Mouse (Mus musculus): ENCODE data around the gene Farsb. TPM values are rescaled to one million over a fixed set of nuclear protein-coding genes. Genes with fewer than 3 reads are reported as not detected.

The Farsb gene
- polyA plus RNA-seq, 1 experiment from 2014 or later = 146 TPM

DNA sequence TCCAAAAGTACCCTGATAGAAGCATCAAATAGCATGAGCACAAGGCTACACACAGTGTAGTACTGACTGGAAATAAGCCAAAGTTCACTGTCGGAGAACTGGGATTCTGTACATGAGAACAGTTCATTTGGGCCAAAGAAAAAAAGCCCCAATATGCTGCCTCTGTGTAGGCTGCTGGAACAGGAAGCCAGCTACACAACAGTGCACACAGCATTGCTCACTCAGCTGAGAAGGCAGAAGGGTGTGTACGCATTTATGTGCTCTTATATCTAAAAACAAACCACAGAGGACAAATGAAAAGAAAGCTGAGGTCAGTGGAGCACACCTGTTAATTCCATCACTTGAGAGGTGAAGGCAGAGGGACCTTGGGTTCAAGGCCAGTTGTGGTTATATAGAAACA, 52.7 kb downstream of the Farsb start:
- ATAC-seq (ENCODE audit: low FRiP score) = no peak
- H3K36me3 ChIP-seq (ENCODE audit: control insufficient read depth, insufficient read depth, low read length) = no peaks in the 10 kb centered on the region
- DNase-seq (ENCODE audit: low spot score) = no peak
- H3K27ac ChIP-seq (ENCODE audit: low read depth, low read length) = no peak overlapping the region
- 94% methylated on average over 2 of the region's 2 CpGs for WGBS
- H3K27me3 ChIP-seq (ENCODE audit: control insufficient read depth, insufficient read depth, low read length) = no peaks in the 10 kb centered on the region
- H3K9me3 ChIP-seq (ENCODE audit: control insufficient read depth, low read length) = no peaks in the 10 kb centered on the region
- H3K4me2 ChIP-seq (replicated peaks; ENCODE audit: low read depth, low read length) = no peak overlapping the region
- no peak overlapping the region for H3K4me3 ChIP-seq (ENCODE audit: low read depth, low read length)
- no peak overlapping the region for H3K9ac ChIP-seq (ENCODE audit: low read depth, low read length)
- no peaks in the 10 kb centered on the region for H3K4me1 ChIP-seq (replicated peaks; ENCODE audit: control insufficient read depth, insufficient read depth, low read length)

GRCm38 (mm10) chr1:78433472-78433871, 55.2 kb downstream of the Farsb start:
- Histone ChIP-seq H3K4me2 (replicated peaks; ENCODE audit: low read depth, low read length) (no peak overlapping the region), H3K36me3 (ENCODE audit: control insufficient read depth, insufficient read depth, low read length) (no peaks in the 10 kb centered on the region), H3K9ac (ENCODE audit: low read depth, low read length) (no peak overlapping the region), H3K4me1 (replicated peaks; ENCODE audit: control insufficient read depth, insufficient read depth, low read length) (no peaks in the 10 kb centered on the region), H3K27me3 (ENCODE audit: control insufficient read depth, insufficient read depth, low read length) (no peaks in the 10 kb centered on the region), H3K4me3 (ENCODE audit: low read depth, low read length) (no peak overlapping the region), H3K9me3 (ENCODE audit: control insufficient read depth, low read length) (no peaks in the 10 kb centered on the region), H3K27ac (ENCODE audit: low read depth, low read length) (no peak overlapping the region)
- DNase-seq (ENCODE audit: low spot score) = no peak
- 94% methylated on average over 9 of the region's 9 CpGs for WGBS
- ATAC-seq (ENCODE audit: low FRiP score) = no peak

GRCm38 (mm10) chr1:78428851-78429250, 59.8 kb downstream of the Farsb start:
- Histone ChIP-seq H3K27ac (ENCODE audit: low read depth, low read length) (no peak overlapping the region), H3K9me3 (ENCODE audit: control insufficient read depth, low read length) (no peaks in the 10 kb centered on the region)
- DNase-seq (ENCODE audit: low spot score) = no peak

GRCm38 (mm10) chr1:78426841-78427240, 61.9 kb downstream of the Farsb start:
- Histone ChIP-seq H3K27me3 (ENCODE audit: control insufficient read depth, insufficient read depth, low read length) (no peaks in the 10 kb centered on the region), H3K27ac (ENCODE audit: low read depth, low read length) (no peak overlapping the region), H3K9me3 (ENCODE audit: control insufficient read depth, low read length) (no peaks in the 10 kb centered on the region), H3K4me2 (replicated peaks; ENCODE audit: low read depth, low read length) (no peak overlapping the region), H3K4me3 (ENCODE audit: low read depth, low read length) (no peak overlapping the region), H3K4me1 (replicated peaks; ENCODE audit: control insufficient read depth, insufficient read depth, low read length) (0 out of 2 replicates have a peak, but pooled peaks cover 3% of the 10 kb centered on the region), H3K9ac (ENCODE audit: low read depth, low read length) (no peak overlapping the region), H3K36me3 (ENCODE audit: control insufficient read depth, insufficient read depth, low read length) (no peaks in the 10 kb centered on the region)
- ATAC-seq (ENCODE audit: low FRiP score) (no peak), DNase-seq (ENCODE audit: low spot score) (no peak)
- 64% methylated on average over 3 of the region's 3 CpGs for WGBS

More at GRCm38 (mm10) chr1:78428851-78429250, 59.8 kb downstream of the Farsb start:
- Histone ChIP-seq H3K36me3 (ENCODE audit: control insufficient read depth, insufficient read depth, low read length) (no peaks in the 10 kb centered on the region), H3K27me3 (ENCODE audit: control insufficient read depth, insufficient read depth, low read length) (no peaks in the 10 kb centered on the region), H3K4me2 (replicated peaks; ENCODE audit: low read depth, low read length) (no peak overlapping the region), H3K4me1 (replicated peaks; ENCODE audit: control insufficient read depth, insufficient read depth, low read length) (no peaks in the 10 kb centered on the region), H3K9ac (ENCODE audit: low read depth, low read length) (no peak overlapping the region), H3K4me3 (ENCODE audit: low read depth, low read length) (no peak overlapping the region)
- WGBS = 55% methylated on average over 11 of the region's 11 CpGs
- no peak for ATAC-seq (ENCODE audit: low FRiP score)

GRCm38 (mm10) chr1:78425793-78426700, 62.6 kb downstream of the Farsb start:
- 86% methylated on average over 7 of the region's 7 CpGs for WGBS
- DNase-seq (ENCODE audit: low spot score) (no peak), ATAC-seq (ENCODE audit: low FRiP score) (no peak)
- no peaks in the 10 kb centered on the region for H3K27me3 ChIP-seq (ENCODE audit: control insufficient read depth, insufficient read depth, low read length)
- no peak overlapping the region for H3K4me2 ChIP-seq (replicated peaks; ENCODE audit: low read depth, low read length)
- H3K27ac ChIP-seq (ENCODE audit: low read depth, low read length) = no peak overlapping the region
- no peaks in the 10 kb centered on the region for H3K9me3 ChIP-seq (ENCODE audit: control insufficient read depth, low read length)
- H3K4me3 ChIP-seq (ENCODE audit: low read depth, low read length) = no peak overlapping the region
- no peaks in the 10 kb centered on the region for H3K36me3 ChIP-seq (ENCODE audit: control insufficient read depth, insufficient read depth, low read length)
- no peak overlapping the region for H3K9ac ChIP-seq (ENCODE audit: low read depth, low read length)
- H3K4me1 ChIP-seq (replicated peaks; ENCODE audit: control insufficient read depth, insufficient read depth, low read length) = 0 out of 2 replicates have a peak, but pooled peaks cover 3% of the 10 kb centered on the region

DNA sequence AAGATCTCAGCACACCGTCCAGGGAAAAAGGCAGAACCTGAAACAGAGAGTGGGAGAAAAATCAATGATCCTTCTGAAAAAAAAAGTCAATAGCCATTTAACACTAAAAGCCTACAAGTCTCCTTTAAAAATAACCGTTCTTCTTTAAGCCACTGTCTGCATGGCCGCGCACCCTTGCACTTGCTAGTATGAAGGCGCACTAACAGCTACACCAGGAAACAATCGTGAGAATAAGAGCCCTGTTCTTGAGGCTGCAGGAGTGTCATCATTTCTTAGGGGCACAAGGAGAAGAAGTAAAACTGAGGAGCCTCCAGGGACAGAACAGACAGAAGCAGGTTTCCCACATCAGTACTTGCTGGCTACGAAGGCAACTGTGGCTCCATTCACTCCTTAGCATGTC, 63.4 kb downstream of the Farsb start:
- DNase-seq (ENCODE audit: low spot score) (no peak), ATAC-seq (ENCODE audit: low FRiP score) (no peak)
- H3K4me1 ChIP-seq (replicated peaks; ENCODE audit: control insufficient read depth, insufficient read depth, low read length) = 0 out of 2 replicates have a peak, but pooled peaks cover 3% of the 10 kb centered on the region
- H3K9me3 ChIP-seq (ENCODE audit: control insufficient read depth, low read length) = no peaks in the 10 kb centered on the region
- H3K9ac ChIP-seq (ENCODE audit: low read depth, low read length) = no peak overlapping the region
- no peaks in the 10 kb centered on the region for H3K27me3 ChIP-seq (ENCODE audit: control insufficient read depth, insufficient read depth, low read length)
- 92% methylated on average over 7 of the region's 7 CpGs for WGBS
- H3K4me3 ChIP-seq (ENCODE audit: low read depth, low read length) = no peak overlapping the region
- no peak overlapping the region for H3K4me2 ChIP-seq (replicated peaks; ENCODE audit: low read depth, low read length)
- no peaks in the 10 kb centered on the region for H3K36me3 ChIP-seq (ENCODE audit: control insufficient read depth, insufficient read depth, low read length)
- H3K27ac ChIP-seq (ENCODE audit: low read depth, low read length) = no peak overlapping the region

DNA sequence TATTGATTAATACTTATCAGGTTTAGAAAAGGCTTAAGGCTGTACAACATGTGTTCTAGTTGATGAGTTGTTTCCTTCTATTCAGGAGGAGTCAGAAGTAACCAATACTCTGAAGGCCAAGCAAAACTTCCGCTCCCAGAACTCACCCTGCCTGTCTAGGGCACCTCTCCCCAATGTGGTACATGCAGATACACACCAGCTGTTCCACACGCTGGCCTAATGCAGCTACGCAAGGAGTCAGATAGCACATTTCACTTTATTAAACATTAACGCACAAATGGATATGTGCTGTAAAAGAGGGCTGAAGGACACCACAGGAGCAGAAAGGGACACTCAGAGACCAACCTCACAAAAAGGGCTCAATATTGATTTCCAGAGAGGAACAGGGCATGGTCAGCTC, 63.8 kb downstream of the Farsb start:
- Histone ChIP-seq H3K4me2 (replicated peaks; ENCODE audit: low read depth, low read length) (no peak overlapping the region), H3K9ac (ENCODE audit: low read depth, low read length) (no peak overlapping the region), H3K9me3 (ENCODE audit: control insufficient read depth, low read length) (no peaks in the 10 kb centered on the region), H3K36me3 (ENCODE audit: control insufficient read depth, insufficient read depth, low read length) (no peaks in the 10 kb centered on the region), H3K4me1 (replicated peaks; ENCODE audit: control insufficient read depth, insufficient read depth, low read length) (0 out of 2 replicates have a peak, but pooled peaks cover 3% of the 10 kb centered on the region), H3K27ac (ENCODE audit: low read depth, low read length) (no peak overlapping the region), H3K27me3 (ENCODE audit: control insufficient read depth, insufficient read depth, low read length) (no peaks in the 10 kb centered on the region), H3K4me3 (ENCODE audit: low read depth, low read length) (no peak overlapping the region)
- WGBS = 89% methylated on average over 4 of the region's 4 CpGs
- DNase-seq (ENCODE audit: low spot score) (no peak), ATAC-seq (ENCODE audit: low FRiP score) (no peak)

- Histone ChIP-seq H3K4me1 (replicated peaks; ENCODE audit: control insufficient read depth, insufficient read depth, low read length) (0 out of 2 replicates have a peak, but pooled peaks cover 3% of the 10 kb centered on the region), H3K27me3 (ENCODE audit: control insufficient read depth, insufficient read depth, low read length) (no peaks in the 10 kb centered on the region), H3K9ac (ENCODE audit: low read depth, low read length) (no peak overlapping the region), H3K9me3 (ENCODE audit: control insufficient read depth, low read length) (no peaks in the 10 kb centered on the region), H3K27ac (ENCODE audit: low read depth, low read length) (no peak overlapping the region), H3K4me3 (ENCODE audit: low read depth, low read length) (no peak overlapping the region), H3K36me3 (ENCODE audit: control insufficient read depth, insufficient read depth, low read length) (no peaks in the 10 kb centered on the region), H3K4me2 (replicated peaks; ENCODE audit: low read depth, low read length) (no peak overlapping the region)
- 40% methylated on average over 2 of the region's 2 CpGs for WGBS
- DNase-seq (ENCODE audit: low spot score) = no peak
- ATAC-seq (ENCODE audit: low FRiP score) = no peak
Measured at GRCm38 (mm10) chr1:78422576-78422975, 66.1 kb downstream of the Farsb start.

DNA sequence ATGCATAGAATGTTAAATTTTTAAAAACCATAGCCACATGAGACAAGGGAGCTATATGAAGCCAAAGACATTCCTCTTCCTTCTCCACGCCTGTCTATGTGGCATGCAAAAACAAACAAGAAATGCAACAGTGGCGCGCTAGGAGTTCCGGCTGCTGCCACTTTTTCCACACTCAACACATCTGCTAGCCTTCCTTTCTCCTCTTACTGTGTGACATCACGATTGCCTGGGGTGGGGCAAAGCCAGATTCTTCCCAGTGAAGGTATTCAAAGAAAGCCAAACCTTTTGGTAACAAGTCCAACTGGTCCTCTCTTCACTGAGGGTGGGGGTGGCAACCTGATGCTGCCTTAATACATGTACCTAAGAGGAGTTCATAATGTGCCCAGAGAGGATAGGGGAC, 66.9 kb downstream of the Farsb start:
- ATAC-seq (ENCODE audit: low FRiP score) = no peak
- DNase-seq (ENCODE audit: low spot score) = no peak
- H3K27me3 ChIP-seq (ENCODE audit: control insufficient read depth, insufficient read depth, low read length) = no peaks in the 10 kb centered on the region
- no peaks in the 10 kb centered on the region for H3K9me3 ChIP-seq (ENCODE audit: control insufficient read depth, low read length)
- H3K36me3 ChIP-seq (ENCODE audit: control insufficient read depth, insufficient read depth, low read length) = no peaks in the 10 kb centered on the region
- WGBS = 82% methylated on average over 5 of the region's 5 CpGs
- H3K4me1 ChIP-seq (replicated peaks; ENCODE audit: control insufficient read depth, insufficient read depth, low read length) = 0 out of 2 replicates have a peak, but pooled peaks cover 3% of the 10 kb centered on the region
- no peak overlapping the region for H3K4me2 ChIP-seq (replicated peaks; ENCODE audit: low read depth, low read length)
- no peak overlapping the region for H3K27ac ChIP-seq (ENCODE audit: low read depth, low read length)
- no peak overlapping the region for H3K9ac ChIP-seq (ENCODE audit: low read depth, low read length)
- no peak overlapping the region for H3K4me3 ChIP-seq (ENCODE audit: low read depth, low read length)

Data from hindbrain, embryonic 11.5 days (tissue).